Mouse (Mus musculus): ENCODE results near the gene Senp8. TPM values are rescaled to one million over a fixed set of nuclear protein-coding genes. Genes with fewer than 3 reads are reported as not detected.

The Senp8 gene
- polyA plus RNA-seq, 1 experiment from 2014 or later = 24.1 TPM

DNA sequence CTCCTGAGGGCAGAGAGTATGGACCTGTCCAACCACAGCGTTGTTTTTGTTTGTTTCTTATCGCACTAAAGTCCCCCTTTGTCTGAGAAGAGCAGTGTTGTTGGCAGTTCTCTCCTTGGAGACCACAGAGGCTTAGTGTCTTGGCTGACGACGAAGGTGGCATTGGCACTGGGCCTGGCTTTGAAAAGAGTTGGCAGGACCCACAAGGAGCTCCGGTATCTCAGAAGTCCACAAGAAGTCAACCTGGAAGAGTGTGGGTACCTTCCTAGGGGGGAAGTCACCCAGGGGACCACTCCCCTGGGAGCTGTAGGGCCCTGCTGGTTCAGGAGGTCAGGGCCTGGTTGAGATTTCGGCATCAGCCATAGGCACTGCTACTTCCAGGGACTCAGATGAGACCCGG lies 49.4 kb downstream of the Senp8 start:
- ATAC-seq (ENCODE audit: low FRiP score) (no peak), DNase-seq (ENCODE audit: low spot score) (no peak)
- Histone ChIP-seq H3K27ac (ENCODE audit: low read depth, low read length) (no peak overlapping the region), H3K4me1 (replicated peaks; ENCODE audit: control insufficient read depth, insufficient read depth, low read length) (no peaks in the 10 kb centered on the region), H3K27me3 (ENCODE audit: control insufficient read depth, insufficient read depth, low read length) (no peaks in the 10 kb centered on the region), H3K4me2 (replicated peaks; ENCODE audit: low read depth, low read length) (no peak overlapping the region), H3K9ac (ENCODE audit: low read depth, low read length) (no peak overlapping the region), H3K36me3 (ENCODE audit: control insufficient read depth, insufficient read depth, low read length) (no peaks in the 10 kb centered on the region), H3K9me3 (ENCODE audit: control insufficient read depth, low read length) (no peaks in the 10 kb centered on the region), H3K4me3 (ENCODE audit: low read depth, low read length) (no peak overlapping the region)
- 89% methylated on average over 7 of the region's 7 CpGs for WGBS

DNA sequence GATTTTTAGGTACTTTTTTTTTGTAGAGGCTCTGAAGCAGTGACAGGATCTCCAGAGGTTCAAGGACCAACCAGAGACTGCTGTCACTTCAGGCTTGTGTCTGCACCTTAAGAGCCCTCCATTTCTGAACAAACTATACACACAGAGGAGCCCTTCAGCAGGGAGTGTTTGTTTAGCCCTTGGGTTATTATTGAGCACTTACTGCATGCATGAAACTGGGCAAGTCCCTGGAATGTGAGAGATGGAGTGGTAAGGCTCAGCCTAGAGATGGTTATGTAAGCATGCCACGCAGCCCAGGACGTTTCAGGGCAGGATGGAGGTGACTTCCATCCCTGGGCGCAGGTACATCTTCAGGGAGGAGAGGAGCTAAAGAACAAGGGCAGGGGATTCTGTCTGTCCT lies 54.1 kb downstream of the Senp8 start:
- no peaks in the 10 kb centered on the region for H3K36me3 ChIP-seq (ENCODE audit: control insufficient read depth, insufficient read depth, low read length)
- H3K9me3 ChIP-seq (ENCODE audit: control insufficient read depth, low read length) = no peaks in the 10 kb centered on the region
- no peak overlapping the region for H3K4me2 ChIP-seq (replicated peaks; ENCODE audit: low read depth, low read length)
- no peak overlapping the region for H3K4me3 ChIP-seq (ENCODE audit: low read depth, low read length)
- 90% methylated on average over 3 of the region's 3 CpGs for WGBS
- H3K27me3 ChIP-seq (ENCODE audit: control insufficient read depth, insufficient read depth, low read length) = no peaks in the 10 kb centered on the region
- no peak for DNase-seq (ENCODE audit: low spot score)
- H3K4me1 ChIP-seq (replicated peaks; ENCODE audit: control insufficient read depth, insufficient read depth, low read length) = no peaks in the 10 kb centered on the region
- H3K9ac ChIP-seq (ENCODE audit: low read depth, low read length) = no peak overlapping the region
- H3K27ac ChIP-seq (ENCODE audit: low read depth, low read length) = no peak overlapping the region
- no peak for ATAC-seq (ENCODE audit: low FRiP score)

DNA sequence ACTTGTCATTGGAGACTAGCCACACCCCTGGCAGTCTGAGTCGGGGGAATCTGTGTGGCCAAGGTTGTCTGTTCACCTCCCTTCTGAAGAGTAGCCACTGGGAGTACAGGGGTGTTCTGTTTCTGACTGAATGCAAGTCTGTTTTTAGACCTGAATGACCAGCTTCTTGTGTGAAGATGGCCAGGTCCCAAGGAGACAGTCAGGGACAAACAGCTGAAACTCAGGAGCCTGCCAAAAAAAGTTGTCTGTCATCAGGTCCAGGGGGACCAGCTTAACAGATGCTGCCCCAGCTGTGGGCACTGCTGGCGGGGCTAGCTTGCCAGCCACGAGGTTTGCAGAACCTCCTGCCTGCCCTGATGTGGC lies 55.1 kb downstream of the Senp8 start:
- Histone ChIP-seq H3K27ac (ENCODE audit: low read depth, low read length) (no peak overlapping the region), H3K9me3 (ENCODE audit: control insufficient read depth, low read length) (no peaks in the 10 kb centered on the region), H3K27me3 (ENCODE audit: control insufficient read depth, insufficient read depth, low read length) (no peaks in the 10 kb centered on the region), H3K36me3 (ENCODE audit: control insufficient read depth, insufficient read depth, low read length) (no peaks in the 10 kb centered on the region), H3K9ac (ENCODE audit: low read depth, low read length) (no peak overlapping the region), H3K4me1 (replicated peaks; ENCODE audit: control insufficient read depth, insufficient read depth, low read length) (no peaks in the 10 kb centered on the region), H3K4me2 (replicated peaks; ENCODE audit: low read depth, low read length) (no peak overlapping the region), H3K4me3 (ENCODE audit: low read depth, low read length) (no peak overlapping the region)
- ATAC-seq (ENCODE audit: low FRiP score) (no peak), DNase-seq (ENCODE audit: low spot score) (no peak)
- 44% methylated on average over 3 of the region's 3 CpGs for WGBS

DNA sequence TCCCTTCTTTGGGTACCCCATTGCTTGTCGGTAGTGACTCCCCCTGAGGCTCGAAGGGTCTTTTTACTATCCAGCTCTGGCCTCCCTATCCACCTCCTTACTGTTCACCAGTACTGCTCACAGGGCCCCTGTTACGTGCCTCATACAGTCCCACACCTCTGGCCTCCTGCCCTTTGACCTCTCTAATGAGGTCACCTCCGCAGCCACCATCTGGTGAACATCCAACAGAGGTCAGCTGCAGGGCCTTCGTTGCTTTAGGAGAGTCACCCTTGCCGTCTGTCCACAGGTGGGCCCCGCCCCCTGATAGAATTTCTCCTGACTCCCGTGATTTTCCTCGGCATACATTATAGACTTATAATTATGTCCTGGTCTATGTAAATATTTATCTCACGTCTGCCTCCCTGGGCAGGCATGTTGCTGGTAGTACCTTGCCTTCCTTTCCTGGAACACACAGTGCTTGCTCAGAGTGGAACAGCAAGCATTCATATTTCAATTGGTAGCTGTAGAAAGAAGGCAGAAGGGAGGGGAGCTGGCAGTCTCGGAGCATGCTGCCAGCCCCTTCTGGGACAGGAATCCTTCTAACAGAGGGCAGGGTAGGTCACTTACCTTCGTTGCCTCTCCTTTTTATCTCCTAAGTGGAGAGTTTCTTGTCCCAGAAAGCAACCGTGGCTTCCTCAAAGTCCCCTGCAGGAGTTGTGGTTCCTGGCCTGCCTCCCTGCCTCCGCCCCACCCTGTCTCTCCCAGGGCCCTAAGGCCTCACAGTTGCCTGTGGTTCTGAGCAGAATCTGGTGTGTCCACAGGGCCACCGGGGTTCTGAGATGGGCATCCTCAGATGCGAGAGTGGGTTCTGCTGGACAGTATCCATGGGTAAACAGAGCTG lies 55.7 kb downstream of the Senp8 start:
- H3K4me1 ChIP-seq (replicated peaks; ENCODE audit: control insufficient read depth, insufficient read depth, low read length) = no peaks in the 10 kb centered on the region
- ATAC-seq (ENCODE audit: low FRiP score) = no peak
- DNase-seq (ENCODE audit: low spot score) = no peak
- WGBS = 47% methylated on average over 16 of the region's 16 CpGs
- no peaks in the 10 kb centered on the region for H3K36me3 ChIP-seq (ENCODE audit: control insufficient read depth, insufficient read depth, low read length)
- no peak overlapping the region for H3K27ac ChIP-seq (ENCODE audit: low read depth, low read length)
- H3K9me3 ChIP-seq (ENCODE audit: control insufficient read depth, low read length) = no peaks in the 10 kb centered on the region
- H3K9ac ChIP-seq (ENCODE audit: low read depth, low read length) = no peak overlapping the region
- no peak overlapping the region for H3K4me3 ChIP-seq (ENCODE audit: low read depth, low read length)
- H3K27me3 ChIP-seq (ENCODE audit: control insufficient read depth, insufficient read depth, low read length) = no peaks in the 10 kb centered on the region
- H3K4me2 ChIP-seq (replicated peaks; ENCODE audit: low read depth, low read length) = no peak overlapping the region

DNA sequence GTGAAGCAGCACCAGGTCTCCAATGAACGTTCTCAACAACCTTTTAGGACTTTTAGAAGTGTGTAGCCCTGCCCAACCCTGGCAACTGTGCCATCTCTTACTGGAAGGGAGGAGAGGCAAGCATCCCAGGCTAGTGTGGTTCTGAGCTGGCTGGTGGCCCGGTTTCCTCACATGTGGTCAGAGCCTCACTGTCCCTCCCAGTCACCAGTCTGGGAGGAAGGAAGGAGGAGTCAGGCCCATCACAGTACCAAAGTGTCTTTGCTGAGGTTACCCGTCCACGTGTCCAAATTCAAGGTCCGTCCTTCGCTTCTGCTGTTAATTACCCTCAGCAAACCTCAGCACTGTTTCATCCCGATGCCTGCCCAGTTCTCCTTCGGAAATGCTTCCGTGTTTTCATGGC lies 58.4 kb downstream of the Senp8 start:
- Histone ChIP-seq H3K27me3 (ENCODE audit: control insufficient read depth, insufficient read depth, low read length) (no peaks in the 10 kb centered on the region), H3K4me3 (ENCODE audit: low read depth, low read length) (peak overlapping the region; percentile 10; the same call in 1 of the 2 replicates), H3K9ac (ENCODE audit: low read depth, low read length) (no peak overlapping the region), H3K4me1 (replicated peaks; ENCODE audit: control insufficient read depth, insufficient read depth, low read length) (no peaks in the 10 kb centered on the region), H3K4me2 (replicated peaks; ENCODE audit: low read depth, low read length) (peak overlapping the region; percentile 39), H3K27ac (ENCODE audit: low read depth, low read length) (no peak overlapping the region), H3K9me3 (ENCODE audit: control insufficient read depth, low read length) (no peaks in the 10 kb centered on the region), H3K36me3 (ENCODE audit: control insufficient read depth, insufficient read depth, low read length) (no peaks in the 10 kb centered on the region)
- DNase-seq (ENCODE audit: low spot score) = no peak
- no peak for ATAC-seq (ENCODE audit: low FRiP score)
- 39% methylated on average over 9 of the region's 9 CpGs for WGBS

GRCm38 (mm10) chr9:59691635-59692094 lies 58.8 kb downstream of the Senp8 start:
- H3K27me3 ChIP-seq (ENCODE audit: control insufficient read depth, insufficient read depth, low read length) = no peaks in the 10 kb centered on the region
- H3K4me2 ChIP-seq (replicated peaks; ENCODE audit: low read depth, low read length) = peak overlapping the region; percentile 39
- 0 out of 2 replicates have a peak overlapping the region, but pooled peaks have one; percentile 27 for H3K9ac ChIP-seq (ENCODE audit: low read depth, low read length)
- H3K4me3 ChIP-seq (ENCODE audit: low read depth, low read length) = peak overlapping the region; percentile 10; the same call in 1 of the 2 replicates
- H3K36me3 ChIP-seq (ENCODE audit: control insufficient read depth, insufficient read depth, low read length) = no peaks in the 10 kb centered on the region
- no peaks in the 10 kb centered on the region for H3K9me3 ChIP-seq (ENCODE audit: control insufficient read depth, low read length)
- 6% methylated on average over 23 of the region's 23 CpGs for WGBS
- DNase-seq (ENCODE audit: low spot score) = no peak
- ATAC-seq (ENCODE audit: low FRiP score) = no peak
- no peaks in the 10 kb centered on the region for H3K4me1 ChIP-seq (replicated peaks; ENCODE audit: control insufficient read depth, insufficient read depth, low read length)
- H3K27ac ChIP-seq (ENCODE audit: low read depth, low read length) = no peak overlapping the region

DNA sequence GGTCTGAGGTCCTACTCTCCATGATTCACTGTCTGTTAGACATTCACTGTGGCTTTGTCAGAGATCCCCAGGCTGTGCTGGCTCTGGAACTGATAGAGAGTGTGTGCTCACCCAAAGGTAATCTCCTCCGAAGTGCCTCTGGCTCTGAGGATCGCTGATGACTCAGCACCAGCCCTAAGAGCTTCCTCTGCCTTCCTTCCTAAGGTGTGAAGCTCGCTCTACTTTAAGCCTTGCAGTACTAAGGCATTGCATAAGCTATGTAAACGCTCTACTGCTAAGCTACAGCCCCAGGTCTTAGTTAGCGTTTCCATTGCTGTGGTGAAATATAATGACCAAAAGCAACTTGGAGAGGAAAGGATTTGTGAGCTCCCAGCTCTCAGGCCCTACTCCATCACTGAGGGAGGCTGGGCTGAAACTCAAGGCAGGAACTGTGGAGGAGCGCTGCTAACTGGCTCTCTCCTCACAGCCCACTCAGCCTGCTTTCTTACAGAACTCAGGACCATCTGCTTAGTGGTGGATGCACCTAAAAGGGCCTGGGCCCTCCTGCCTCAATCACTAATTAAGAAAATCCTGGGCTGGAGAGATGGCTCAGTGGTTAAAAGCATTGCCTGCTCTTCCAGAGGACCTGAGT lies 63.0 kb downstream of the Senp8 start:
- no peak overlapping the region for H3K4me3 ChIP-seq (ENCODE audit: low read depth, low read length)
- DNase-seq (ENCODE audit: low spot score) (no peak), ATAC-seq (ENCODE audit: low FRiP score) (no peak)
- no peaks in the 10 kb centered on the region for H3K4me1 ChIP-seq (replicated peaks; ENCODE audit: control insufficient read depth, insufficient read depth, low read length)
- 39% methylated on average over 6 of the region's 6 CpGs for WGBS
- no peaks in the 10 kb centered on the region for H3K36me3 ChIP-seq (ENCODE audit: control insufficient read depth, insufficient read depth, low read length)
- no peaks in the 10 kb centered on the region for H3K27me3 ChIP-seq (ENCODE audit: control insufficient read depth, insufficient read depth, low read length)
- no peak overlapping the region for H3K27ac ChIP-seq (ENCODE audit: low read depth, low read length)
- no peak overlapping the region for H3K9ac ChIP-seq (ENCODE audit: low read depth, low read length)
- no peak overlapping the region for H3K4me2 ChIP-seq (replicated peaks; ENCODE audit: low read depth, low read length)
- H3K9me3 ChIP-seq (ENCODE audit: control insufficient read depth, low read length) = no peaks in the 10 kb centered on the region

Data from hindbrain, embryonic 11.5 days (tissue).